Mouse (Mus musculus): ENCODE measurements around the gene Rpl34.

Rpl34 gene

DNA sequence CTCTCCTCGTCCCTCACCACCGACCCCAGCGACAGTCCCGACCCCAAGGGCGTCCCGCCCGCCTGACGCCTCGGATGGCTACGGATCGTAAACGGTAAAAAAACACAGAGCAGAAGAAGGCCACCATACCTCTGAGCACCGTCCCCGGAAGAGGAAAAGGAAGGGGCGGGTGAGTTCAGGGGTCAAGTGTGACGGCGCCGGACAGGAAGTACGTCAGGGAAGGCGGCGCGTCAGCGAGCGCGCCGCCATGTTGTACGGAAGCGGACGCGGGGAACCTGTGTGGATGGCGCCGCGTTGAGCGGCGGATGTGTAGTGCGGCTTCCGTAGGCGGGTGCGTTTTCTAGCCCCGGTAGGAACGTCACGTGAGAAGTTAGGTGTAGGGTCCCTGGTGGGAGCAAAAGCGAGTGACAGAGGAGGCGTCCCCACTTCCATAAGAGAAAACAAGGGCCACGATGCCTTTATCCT, at the start of gene Rpl34:
TSS of gene Rpl34 (minus strand) at position 210 of the 465 bp plus-strand sequence.
- DNase-seq (ENCODE audit: low spot score) = peak; percentile 93

DNA sequence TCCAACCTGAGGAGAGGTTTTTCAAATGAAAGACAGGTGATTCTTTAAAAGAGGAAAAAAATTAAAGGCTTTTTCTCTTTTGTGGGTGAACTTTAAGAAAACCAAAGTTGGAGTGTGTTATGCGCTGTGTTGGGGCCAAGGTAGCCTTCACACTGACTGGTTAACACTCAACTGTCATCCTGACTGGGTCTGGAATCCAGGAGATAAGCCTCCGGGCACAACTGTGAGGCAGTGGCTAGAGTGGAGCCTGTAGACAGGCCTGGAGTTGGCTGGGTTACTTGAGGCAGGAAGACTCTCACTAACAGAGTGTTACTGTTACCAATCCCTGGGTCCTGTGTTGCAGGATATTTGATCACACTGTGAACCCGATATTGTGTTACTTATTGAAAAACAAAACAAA, 38.0 kb upstream of the Rpl34 start:
- no peak for DNase-seq (ENCODE audit: low spot score)

DNA sequence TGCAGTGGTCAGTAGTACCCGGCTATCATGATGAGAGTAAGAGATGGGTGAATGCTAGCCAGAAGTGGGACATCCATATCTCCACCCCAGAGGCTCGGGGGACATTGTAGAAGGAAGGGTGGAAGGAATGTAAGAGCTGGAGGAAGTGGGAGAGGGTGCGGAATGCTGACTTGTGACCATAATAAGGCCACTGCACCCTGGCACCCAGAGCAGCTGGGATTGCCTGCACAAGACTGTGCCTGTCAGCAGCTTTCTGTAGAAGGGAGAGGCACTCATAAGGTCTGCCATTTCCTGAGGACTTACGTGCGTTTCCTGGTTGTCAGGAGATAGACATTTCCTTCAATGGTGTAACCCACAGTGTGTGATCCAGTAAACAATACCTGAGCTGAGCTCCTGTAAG, 33.9 kb upstream of the Rpl34 start:
- no peak for DNase-seq (ENCODE audit: low spot score)

DNA sequence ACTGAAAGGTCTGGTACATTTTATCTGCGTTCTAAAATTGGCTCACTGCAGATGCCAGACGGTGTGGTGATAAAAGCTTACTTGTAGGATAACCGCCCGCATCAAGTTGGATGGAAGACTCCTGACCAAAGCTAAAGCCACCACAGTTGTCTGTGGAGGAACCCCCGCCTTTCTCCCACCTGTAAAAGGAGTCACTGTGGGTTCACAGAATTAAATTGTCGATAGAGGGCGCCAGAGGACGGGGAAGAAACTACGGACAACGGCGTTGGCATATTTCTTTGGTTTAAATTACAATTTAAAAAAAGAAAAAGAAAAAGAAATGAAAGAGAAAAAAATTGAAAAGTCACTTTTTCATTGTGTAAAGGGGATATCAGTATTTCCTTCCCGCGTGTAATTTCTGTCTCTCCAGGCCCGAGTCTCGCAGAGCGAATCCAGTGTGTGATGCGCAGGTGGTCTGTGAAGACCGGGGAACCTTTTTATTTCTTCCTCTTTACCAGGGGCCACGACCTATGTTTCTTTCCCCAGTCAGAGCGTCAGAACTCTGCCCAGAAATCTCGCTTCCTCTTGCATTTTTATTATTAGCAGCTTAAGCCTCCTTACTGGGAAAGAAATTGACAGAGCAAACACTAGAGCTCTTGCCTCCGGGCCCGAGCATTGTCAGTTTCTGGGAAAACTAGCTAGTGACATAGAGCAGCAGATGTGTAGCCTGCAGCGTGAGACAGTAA, 30.7 kb upstream of the Rpl34 start:
- peak; percentile 69 for DNase-seq (ENCODE audit: low spot score)

DNA sequence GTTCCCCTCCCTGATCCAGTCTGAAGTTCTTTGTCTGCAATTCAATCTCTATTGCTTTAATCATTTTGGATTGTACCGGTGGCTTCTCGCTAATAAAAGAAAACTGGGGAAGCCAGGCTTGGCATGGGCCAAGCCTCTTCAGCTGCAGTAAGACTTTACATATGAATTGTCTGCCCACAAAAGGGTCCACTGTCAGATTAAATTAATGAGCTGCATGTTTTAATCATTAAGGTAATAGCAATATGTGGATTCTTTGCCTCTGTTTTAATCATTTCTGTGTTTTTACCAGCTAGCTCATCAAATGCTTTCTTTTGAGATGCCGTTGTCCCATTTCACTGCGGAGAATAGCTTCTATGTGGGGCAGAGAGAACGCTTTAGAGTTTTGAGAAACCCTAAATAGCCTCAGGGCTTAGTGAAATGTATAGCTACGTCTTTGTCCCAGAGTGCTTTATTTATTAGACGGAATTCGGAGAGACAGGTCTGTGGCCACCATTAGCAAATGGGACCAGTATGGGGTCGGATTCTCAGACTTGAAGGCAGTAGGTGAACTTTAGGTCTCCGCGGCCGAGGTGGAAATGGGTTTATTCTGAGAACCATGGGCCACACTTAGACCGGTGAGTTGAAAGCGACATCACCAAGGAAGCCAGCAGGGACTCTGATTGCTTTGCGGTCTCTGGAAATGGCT, 28.1 kb upstream of the Rpl34 start:
- no peak for DNase-seq (ENCODE audit: low spot score)

DNA sequence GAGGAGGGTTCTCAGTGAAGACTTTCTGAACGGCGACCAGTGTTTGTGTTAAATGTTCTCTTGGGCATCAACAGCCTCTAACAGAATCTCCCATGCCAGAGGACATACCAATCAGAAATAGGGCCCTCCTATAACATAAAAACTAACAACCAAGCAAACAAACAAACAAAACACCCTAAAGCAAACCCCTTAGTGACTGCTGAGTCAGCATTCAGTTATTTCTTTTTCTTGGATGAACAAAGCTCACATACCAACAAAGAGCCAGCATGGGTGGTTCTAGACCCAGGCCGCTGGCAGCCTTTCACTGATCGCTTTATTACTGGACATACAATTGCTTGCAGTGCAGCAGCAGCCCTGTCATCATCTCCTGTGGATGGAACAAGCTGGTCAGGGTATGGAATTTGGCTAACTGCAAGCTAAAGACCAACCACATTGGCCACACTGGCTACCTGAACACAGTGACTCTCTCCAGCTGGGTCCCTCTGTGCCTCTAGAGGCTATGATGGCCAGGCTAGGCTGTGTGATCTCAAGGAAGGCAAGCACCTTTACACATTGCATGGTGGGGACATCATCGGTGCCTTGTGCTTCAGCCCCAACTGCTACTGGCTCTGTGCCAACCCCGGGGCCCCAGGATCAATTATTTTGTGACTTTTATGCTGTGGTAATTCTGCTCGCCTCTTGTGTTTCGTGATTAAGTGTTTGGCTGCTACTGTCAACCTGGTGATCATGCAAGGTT, 27.1 kb upstream of the Rpl34 start:
- no peak for DNase-seq (ENCODE audit: low spot score)

DNA sequence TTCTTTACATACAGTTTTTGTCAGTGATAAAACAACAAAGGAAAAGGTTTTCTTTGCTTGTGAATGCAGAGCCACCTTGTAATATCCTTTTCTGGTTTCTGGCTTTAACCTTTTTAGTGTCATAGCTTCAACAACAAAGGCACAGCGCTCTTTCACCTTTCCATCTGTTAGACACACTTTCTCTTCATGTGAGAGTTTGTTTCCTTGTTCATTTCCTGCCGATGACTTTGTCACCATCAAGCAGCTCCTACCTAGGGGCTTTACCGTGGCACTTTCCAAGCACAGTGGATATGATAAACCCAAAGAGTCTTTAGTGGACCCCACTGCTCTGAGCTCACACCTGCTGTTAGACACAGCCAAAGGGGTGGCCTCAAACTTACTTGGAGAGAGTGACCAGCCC, 19.0 kb upstream of the Rpl34 start:
- no peak for DNase-seq (ENCODE audit: low spot score)

DNA sequence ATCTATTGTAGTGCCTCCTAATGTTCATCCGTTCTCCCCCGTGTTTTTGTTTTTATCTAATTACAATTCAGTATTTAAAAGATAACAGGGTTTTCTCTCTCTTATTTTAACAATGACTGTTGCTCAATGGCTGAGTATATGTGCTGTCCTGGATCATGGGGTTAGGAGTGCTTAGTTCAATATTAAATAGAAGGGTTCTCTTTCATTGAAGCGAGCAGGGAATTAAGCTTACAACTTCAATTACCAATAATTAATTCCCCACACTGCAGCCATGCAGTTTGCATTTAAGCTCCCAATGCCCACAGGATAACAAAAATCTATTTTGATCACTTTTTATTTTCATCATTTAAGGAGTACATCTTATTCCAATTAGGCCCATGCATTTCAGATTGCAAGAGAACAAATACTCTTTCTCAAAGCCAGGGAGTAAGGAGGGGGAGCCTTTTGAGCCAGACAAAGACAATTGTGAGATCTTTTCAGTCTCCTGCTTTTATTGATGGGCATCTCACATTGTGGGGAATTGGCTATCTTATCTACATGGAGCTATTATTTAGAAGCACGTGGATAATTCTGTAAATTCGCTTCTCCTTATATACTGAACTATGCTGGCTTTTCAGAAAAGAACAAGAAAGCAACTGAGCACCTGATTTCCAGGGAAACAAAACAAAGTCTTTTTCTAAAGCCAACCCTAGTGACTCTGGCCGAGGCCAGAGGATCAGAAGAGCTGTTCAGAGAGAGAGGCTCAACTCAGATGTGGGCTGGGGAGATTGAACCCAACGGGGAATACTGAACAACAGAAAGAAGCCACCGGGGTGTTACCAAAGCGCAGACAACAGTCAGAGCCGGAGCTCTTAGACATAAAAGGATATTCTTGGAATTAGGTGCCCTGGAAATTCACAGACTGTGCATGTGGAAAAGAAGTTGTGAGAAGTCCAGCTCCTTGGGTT, 16.7 kb upstream of the Rpl34 start:
- no peak for DNase-seq (ENCODE audit: low spot score)

DNA sequence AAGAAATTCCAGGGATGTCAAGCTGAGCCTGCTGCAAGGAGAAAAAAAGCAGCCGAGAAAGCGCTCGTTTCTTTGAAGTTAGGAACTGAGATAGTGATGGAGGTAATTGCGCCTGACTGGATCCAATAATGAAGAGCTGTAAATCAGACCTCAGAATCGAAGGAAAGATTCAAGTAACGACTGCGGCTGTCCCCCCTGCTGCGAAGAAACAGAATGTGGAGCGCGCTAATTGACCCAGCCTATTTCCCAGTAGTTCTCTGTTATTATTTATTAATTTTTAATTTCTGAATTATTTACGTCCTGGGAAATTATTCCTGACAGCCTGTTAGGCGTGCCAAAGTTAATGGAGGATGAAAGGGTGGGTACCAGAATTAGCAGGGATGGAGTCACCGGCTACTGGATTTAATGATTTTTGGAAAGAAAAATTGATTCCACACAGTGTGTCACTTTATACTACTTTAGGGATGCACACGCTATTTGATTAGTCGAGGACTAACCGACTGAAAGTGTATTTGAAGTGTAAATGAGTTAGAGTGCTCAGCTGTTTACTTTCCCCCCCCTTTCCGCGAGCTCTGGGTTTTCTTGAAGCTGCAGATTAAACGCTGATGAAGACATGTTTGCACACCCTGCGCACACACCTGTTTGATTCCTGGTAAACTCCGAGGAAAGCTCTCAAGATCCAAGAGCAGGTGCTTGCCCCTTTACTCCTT, 7.6 kb upstream of the Rpl34 start:
- no peak for DNase-seq (ENCODE audit: low spot score)

DNA sequence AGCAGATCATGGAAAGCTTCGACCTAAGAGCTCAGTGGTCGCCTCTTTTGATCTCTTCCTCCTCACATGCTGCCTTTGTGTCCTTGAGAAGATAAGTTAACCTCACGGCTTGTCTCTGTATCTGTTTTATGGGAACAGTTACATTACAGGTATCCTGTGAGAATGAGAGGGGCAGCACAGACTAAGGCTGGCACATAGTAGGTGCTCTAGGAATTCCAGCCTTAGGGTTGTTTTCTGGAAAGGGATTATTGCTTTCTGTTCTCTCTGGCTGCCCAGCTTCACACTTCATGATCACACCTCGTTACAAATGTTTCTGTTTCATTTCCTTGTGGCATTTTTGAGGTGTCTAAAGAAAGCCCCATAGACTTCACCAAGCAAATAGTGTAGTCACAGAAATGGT, 6.6 kb upstream of the Rpl34 start:
- DNase-seq (ENCODE audit: low spot score) = no peak

DNA sequence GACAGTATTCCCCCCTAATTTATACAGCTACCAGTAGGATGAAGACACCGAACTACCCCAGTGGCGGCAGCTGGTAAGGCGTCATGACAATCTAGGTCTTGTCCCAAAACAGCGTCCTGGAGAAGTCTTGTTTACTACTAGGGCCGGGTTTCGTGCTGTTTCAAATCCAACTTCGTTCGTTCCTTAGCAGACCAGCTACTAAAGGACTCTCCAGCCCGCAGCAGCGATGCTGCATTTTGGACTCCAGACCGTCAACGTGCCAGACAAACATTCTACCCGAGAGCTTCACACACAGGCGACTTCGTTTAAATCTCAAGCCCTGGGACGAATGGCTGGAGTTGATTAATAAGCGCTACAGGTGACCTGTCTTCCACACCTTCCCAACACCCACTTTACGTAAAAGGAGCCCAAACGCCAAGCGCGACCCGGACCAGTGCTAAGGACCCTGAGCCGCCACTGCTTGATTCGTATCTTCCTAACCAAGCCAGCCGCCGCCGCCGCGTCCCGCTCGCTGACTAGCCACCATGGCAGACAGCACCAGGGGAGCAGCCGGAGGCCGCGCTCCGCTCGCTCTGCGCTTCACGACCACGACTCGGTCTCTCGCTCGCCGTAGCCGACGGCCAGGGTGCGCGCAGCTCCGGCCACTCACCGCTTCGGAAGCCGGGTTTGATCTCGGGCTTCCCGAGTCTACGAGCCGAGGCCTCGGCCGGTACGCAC, 568 bp downstream of the Rpl34 start:
- DNase-seq (ENCODE audit: low spot score) = peak; percentile 31

DNA sequence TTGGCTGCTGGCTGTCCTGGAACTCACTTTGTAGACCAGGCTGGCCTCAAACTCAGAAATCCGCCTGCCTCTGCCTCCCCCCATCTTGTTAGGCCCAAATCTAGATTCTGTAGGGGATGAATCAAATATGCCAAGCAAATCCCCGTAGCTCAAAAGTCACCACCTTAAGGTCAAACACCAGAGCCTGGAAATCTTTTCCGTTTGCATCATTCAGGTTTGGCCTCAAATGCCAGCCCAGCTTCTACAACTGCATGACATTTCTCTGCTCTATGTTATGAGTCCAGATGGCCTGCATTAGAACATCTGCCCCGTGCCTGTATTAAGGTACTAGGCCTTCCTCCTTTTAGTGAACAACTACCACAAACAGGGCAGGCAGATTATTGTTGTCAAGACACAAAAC, 2.5 kb downstream of the Rpl34 start:
- DNase-seq (ENCODE audit: low spot score) = no peak

DNA sequence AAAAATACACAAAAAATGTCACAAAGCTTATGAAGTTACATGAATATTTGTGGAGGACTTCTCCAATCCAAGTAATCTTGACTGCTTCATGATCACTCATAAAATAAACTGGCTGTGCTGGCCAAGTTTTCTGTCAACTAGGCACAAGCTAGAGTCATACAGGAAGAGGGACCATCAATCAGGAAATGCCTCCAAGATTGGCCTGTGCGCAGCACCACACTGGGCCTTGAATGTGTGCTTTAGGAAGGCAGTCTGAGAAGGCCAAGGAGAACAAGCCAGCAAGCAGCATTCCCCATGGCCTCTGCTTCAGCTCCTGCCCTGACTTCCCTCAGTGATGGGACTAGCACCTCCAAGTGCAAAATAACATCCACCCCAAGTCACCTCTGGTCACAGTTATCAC, 3.2 kb downstream of the Rpl34 start:
- no peak for DNase-seq (ENCODE audit: low spot score)

DNA sequence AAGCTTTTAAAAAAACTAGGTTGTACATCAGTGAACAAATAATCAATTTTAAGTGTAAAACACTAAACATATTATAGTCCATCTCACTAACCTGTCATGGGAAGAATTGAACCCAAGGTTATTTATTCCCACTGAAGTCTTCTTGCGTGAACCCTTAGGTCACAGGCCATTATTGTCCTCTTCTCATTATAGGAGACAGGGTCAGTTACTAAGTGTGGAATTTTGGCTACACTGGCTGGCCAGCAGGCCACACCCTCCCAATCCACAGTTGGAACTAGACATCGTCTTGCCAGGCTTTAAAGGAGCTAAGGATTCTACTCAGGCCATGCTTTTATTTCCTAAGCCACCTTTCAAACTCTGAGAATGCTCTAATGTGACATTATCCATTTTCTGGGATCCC, 4.5 kb downstream of the Rpl34 start:
- no peak for DNase-seq (ENCODE audit: low spot score)

DNA sequence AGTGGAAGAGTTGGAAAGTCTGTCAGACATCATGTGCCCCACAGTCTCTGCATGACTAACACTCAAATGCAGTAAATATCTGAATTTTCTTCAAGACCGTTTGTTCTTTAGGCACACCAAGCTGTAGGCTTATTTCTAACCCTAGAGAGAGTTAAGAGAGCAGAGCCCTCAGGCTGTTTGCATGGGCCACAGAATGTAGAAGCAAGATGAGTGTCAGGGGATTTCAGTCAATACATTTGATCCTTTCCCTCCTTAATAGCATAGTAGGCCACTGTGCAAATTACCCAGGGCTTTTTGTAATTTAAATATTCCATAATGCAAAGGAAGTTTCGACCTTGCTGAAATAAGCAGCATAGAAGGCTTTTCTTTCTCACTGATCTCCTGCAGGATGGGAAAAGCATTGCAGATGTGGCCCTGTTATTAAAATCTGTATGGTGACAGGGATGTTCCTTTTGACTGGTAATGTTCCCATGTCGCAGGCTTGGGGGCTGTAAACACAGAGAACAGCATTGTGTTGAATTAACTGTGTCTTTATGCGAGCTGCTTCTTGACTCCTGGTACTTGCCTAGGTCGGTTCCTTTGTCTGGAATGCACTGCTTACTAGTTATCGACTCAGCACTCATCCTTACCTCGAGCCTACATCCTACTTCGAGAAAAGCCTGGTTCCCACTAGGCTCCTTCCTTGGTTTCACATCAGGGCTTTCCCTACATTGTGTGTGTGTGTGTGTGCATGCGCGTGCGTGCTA, 7.3 kb downstream of the Rpl34 start:
- DNase-seq (ENCODE audit: low spot score) = no peak

DNA sequence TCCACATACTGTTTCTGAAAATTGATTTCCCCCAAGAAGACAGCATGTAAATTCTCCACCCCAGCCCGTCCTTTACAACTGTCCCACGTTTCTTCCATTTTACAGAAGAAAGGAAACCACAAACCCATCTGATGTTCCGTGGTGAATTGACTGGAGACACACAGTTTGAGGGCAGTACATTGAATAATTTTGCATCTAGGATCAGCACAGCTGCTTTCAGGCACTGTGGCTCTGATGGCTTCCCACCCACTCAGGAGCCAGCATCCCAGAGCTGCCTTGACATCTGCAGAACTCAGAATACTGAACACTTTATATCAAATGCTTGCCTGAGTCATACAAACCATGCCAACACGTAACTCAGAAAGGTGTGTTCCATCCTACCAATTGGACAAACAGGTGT, 10.0 kb downstream of the Rpl34 start:
- DNase-seq (ENCODE audit: low spot score) = no peak

DNA sequence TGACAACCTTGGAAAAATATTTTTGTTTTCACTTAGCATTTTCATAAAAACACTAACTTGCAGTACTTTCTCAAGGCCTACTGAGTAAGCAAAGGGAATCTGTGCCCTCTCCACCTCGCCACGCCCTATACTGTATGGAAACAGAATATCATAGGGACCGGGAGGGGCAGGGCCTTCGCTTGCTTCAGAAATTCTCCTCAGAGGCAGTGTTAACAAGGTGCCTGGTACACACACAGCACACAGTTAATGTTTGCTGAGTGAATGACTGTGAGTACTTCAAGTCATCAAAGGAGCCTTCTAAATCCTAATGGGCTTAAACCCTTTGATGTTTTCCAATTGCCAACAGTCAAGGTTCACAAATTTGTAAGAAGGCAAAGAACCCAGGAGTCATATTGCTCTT, 11.3 kb downstream of the Rpl34 start:
- no peak for DNase-seq (ENCODE audit: low spot score)

DNA sequence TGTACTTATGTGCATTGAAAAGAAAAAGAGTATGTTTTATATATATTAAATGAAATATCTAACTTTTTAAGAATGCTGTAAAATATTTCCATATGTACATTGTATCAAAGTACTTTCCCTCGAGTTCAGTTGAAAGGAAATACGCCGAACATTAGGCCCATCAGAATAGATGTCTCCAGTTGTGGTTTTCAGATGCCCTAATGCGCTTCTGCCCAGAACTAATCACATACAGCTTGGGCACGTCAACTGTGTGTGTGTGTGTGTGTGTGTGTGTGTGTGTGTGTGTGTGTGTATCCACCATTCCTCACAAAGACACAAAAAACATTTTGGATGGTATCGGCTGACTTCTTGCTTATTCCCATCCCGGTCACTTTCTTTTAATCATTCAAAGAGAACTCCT, 13.6 kb downstream of the Rpl34 start:
- DNase-seq (ENCODE audit: low spot score) = no peak

DNA sequence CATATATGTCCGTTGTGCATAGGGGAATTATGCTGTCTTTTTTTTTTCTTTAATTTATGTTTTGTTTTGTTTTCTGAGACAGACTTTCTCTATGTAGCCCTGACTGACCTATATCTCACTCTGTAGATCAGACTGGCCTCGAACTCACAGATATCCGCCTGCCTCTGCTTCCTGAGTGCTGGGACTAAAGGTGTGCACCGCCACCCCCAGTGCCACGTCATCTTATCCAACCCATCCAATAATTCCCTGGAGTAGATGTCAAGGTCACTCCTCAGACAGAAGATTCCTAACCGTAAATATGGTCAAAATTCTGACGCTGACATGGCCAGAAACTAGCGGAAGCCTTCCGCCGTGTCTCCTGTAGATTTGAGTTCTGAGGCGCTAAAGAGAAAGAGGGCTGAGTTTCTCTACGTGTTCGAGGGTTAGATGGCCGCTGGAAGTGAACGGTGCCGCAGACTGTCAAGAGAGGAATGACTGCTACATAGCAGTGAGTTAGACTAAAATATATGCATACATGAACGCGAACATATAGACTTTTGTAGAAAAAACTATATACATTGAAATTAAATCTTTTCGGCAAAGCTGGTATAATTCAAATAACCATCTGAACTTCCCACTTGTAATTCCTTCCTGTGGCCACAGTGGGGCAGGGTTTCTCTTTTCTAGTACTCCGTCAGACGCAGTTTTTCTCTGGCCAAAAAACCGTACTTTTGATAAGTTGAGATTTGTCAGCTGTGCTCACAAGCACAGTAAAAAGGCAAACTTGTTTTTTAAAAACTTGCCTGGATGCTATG, 15.2 kb downstream of the Rpl34 start:
- peak; percentile 43 for DNase-seq (ENCODE audit: low spot score)
